Mouse (Mus musculus) lung, embryonic 16.5 days (tissue): ENCODE results near the gene Nfxl1. TPM values are rescaled to one million over a fixed set of nuclear protein-coding genes. Genes with fewer than 3 reads are reported as not detected.

Experiments used
- ATAC-seq: fragments of 200-750 bp; cut with Nextera tagmentation; 2 replicates; pipeline ENCODE4 v1.8.0; 2017; ENCODE audit warnings: low read depth, mild to moderate bottlenecking, moderate library complexity
- H3K27ac ChIP-seq: fragments of 300-500 bp; sonication (generic); 2 replicates; pipeline ENCODE4 v1.5.1; 2014; ENCODE audit warnings: mild to moderate bottlenecking, control low read depth, low read length
- H3K27me3 ChIP-seq: fragments of 300-500 bp; sonication (generic); 2 replicates; pipeline ENCODE4 v1.6.1; 2014; ENCODE audit warnings: low read depth, low read length, mixed read lengths; ENCODE audit not compliant: control insufficient read depth, insufficient read depth
- H3K36me3 ChIP-seq: fragments of 300-500 bp; sonication (generic); 2 replicates; pipeline ENCODE4 v1.6.1; 2014; ENCODE audit warnings: low read length; ENCODE audit not compliant: control insufficient read depth, insufficient read depth
- H3K4me1 ChIP-seq: fragments of 300-500 bp; sonication (generic); replicated peaks from 2 replicates; pipeline ENCODE4 v1.6.1; 2014; ENCODE audit warnings: low read length, mixed read lengths; ENCODE audit not compliant: control insufficient read depth, insufficient read depth
- H3K4me2 ChIP-seq: fragments of 300-500 bp; sonication (generic); 2 replicates; pipeline ENCODE4 v1.6.1; 2014; ENCODE audit warnings: low read depth, low read length, control low read depth
- H3K4me3 ChIP-seq: fragments of 300-500 bp; sonication (generic); 2 replicates; pipeline ENCODE4 v1.5.1; 2014; ENCODE audit warnings: mild to moderate bottlenecking, low read length, control low read depth
- H3K9ac ChIP-seq: fragments of 300-500 bp; sonication (generic); 2 replicates; pipeline ENCODE4 v1.6.1; 2014; ENCODE audit warnings: low read length, control low read depth
- H3K9me3 ChIP-seq: fragments of 300-500 bp; sonication (generic); 2 replicates; pipeline ENCODE4 v1.6.1; 2016; ENCODE audit warnings: low read length; ENCODE audit not compliant: control insufficient read depth
- WGBS: fragments of 180-500 bp; shearing (Covaris S2); extraction: QIAGEN DNeasy Blood & Tissue Kit; methylation state at CpG from one replicate; pipeline ENCODE4 v1.1.7; 2014; 5-methylcytosine and 5-hydroxymethylcytosine counted together
- polyA plus RNA-seq: library from polyadenylated mRNA; unstranded; fragments of >200 nt; fragmentation: Nextera tagmentation; extraction: Ambion mirVana; gene quantifications from 2 replicates; pipeline ENCODE4 v1.2.1, GENCODE M21; 2015

The Nfxl1 gene
- polyA plus RNA-seq, 1 experiment from 2014 or later = 12.8 TPM

DNA sequence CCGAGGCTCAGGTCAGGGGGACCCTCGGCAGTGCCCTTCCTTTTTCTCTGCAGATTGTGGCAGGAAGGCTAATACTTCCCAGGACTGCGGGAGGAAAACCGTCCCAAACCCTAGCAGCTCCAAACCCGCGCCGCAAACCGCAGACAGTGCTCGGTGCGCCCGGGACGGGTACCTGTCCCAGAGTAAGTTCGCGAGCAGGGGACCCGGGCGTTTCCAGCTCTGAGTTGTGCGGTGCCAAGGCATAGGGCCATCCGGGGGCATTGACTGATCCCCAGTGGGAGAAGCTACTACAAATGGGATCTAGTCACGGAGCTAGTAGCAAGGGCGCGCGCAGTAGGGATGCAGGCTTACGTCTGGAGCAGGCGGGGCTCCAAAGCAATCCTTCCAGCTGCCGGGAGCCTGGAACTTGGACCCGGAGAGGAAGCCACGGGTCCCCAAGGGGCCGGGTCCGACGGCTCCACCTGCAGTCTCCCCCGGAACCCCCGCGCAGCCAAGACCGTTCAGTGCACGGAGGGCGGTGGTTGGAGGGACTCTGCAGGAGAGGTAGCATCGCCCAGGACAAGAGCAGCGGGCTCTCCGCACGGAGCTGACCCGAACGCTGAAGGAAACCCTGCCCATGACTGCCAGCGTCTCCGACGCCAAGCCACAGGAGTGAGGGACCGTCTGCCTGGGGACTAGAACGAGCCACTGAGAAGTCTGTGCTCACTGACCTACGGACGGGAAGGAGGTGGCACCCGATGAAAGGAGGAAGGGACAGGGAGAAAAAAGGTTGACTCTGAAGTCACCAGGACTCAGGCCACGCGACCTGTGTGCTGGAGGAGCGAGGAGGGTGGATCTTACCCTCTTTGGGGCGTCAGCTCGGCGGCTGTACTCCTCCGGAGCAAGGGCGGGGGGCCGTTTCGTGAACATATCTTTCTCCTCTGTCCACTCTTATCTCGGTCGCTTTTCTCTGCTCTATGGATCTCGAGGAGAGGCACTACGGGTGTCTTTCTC lies 55.7 kb downstream of the Nfxl1 start, which contains the start of gene Corin:
Gene Corin (minus strand): TSS at position 943 of the 993 bp plus-strand sequence.
- Histone ChIP-seq H3K9ac (peak within 1 kb of the TSS; percentile 35), H3K4me1 (peaks cover 11% of the 10 kb centered on the region), H3K27ac (no peak within 1 kb of the TSS), H3K4me3 (peak within 1 kb of the TSS; percentile 46), H3K9me3 (no peaks in the 10 kb centered on the region), H3K27me3 (peaks cover 22% of the 10 kb centered on the region), H3K36me3 (no peaks in the 10 kb centered on the region), H3K4me2 (peak within 1 kb of the TSS; percentile 70)
- peak; percentile 46 for ATAC-seq
- WGBS = under 1% methylated on average over 64 of the region's 64 CpGs

DNA sequence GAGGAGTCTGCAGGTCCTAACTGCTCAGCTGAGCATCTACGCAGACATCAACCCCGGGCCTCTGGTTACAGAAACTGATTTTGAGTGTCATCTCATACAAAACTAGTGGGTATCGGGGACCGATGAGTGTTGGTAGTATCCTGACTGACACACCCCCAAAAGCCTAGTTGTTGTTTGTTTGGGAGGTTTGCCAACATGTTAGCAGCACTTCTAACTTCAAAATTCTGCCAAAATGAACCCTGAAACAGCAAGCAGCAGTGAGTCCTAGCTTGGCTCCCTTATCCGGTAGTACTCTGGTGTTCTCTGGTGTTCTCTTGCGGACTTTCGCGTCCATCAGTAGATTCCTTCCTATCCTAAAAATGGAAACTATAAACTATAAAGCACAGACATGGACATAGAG lies 56.7 kb downstream of the Nfxl1 start:
- 45% methylated on average over 8 of the region's 8 CpGs for WGBS
- Histone ChIP-seq H3K4me2 (peak overlapping the region; percentile 70; the same call in 1 of the 2 replicates), H3K27me3 (peaks cover 22% of the 10 kb centered on the region), H3K4me3 (peak overlapping the region; percentile 46), H3K4me1 (peaks cover 11% of the 10 kb centered on the region), H3K9me3 (no peaks in the 10 kb centered on the region), H3K9ac (no peak overlapping the region), H3K27ac (no peak overlapping the region), H3K36me3 (no peaks in the 10 kb centered on the region)
- ATAC-seq = no peak

DNA sequence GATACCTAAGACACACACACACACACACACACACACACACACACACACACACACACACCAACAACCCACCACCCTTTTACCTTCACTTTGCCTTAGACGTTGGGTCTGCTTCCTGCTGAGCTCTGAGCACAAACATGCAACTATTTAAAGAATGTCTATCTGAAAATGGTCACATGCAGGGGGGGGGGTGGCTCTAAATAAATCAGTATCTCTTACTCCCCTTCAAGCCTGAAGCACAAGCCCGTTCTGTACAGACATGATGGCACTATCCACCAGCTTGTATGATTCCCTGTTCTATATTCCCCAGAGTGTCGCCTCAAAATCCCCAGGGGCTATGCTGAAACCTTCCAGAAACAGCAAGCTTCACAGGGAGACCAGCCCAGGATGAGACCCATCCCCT lies 57.7 kb downstream of the Nfxl1 start:
- H3K4me1 ChIP-seq = peaks cover 11% of the 10 kb centered on the region
- no peaks in the 10 kb centered on the region for H3K9me3 ChIP-seq
- H3K27me3 ChIP-seq = peaks cover 22% of the 10 kb centered on the region
- no peak overlapping the region for H3K4me2 ChIP-seq
- 42% methylated on average over 3 of the region's 3 CpGs for WGBS
- no peak overlapping the region for H3K27ac ChIP-seq
- H3K9ac ChIP-seq = no peak overlapping the region
- H3K36me3 ChIP-seq = no peaks in the 10 kb centered on the region
- no peak for ATAC-seq
- no peak overlapping the region for H3K4me3 ChIP-seq

DNA sequence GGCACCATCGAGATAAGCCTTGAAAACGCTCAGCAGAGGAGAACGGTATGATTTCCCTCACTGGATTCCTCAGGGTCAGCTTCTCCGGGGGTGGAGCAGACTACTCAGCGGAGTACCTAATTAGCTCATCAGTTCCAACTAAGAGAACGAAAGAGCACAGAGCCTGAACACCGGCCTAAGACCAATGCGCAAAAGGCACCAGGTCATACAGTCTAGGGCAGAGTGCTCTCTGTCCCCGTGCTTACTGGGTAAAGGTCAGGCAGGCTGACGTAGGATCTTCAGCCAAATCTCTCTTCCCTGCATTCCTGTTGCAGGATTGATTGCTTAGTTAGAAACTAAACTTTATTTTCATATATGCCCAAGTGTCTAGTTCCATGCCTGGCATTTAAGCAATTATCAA lies 61.2 kb downstream of the Nfxl1 start:
- 60% methylated on average over 10 of the region's 10 CpGs for WGBS
- no peaks in the 10 kb centered on the region for H3K9me3 ChIP-seq
- H3K9ac ChIP-seq = no peak overlapping the region
- no peak for ATAC-seq
- H3K36me3 ChIP-seq = no peaks in the 10 kb centered on the region
- no peak overlapping the region for H3K27ac ChIP-seq
- H3K4me2 ChIP-seq = no peak overlapping the region
- H3K27me3 ChIP-seq = peaks cover 11% of the 10 kb centered on the region
- no peak overlapping the region for H3K4me3 ChIP-seq
- H3K4me1 ChIP-seq = peaks cover 3% of the 10 kb centered on the region

DNA sequence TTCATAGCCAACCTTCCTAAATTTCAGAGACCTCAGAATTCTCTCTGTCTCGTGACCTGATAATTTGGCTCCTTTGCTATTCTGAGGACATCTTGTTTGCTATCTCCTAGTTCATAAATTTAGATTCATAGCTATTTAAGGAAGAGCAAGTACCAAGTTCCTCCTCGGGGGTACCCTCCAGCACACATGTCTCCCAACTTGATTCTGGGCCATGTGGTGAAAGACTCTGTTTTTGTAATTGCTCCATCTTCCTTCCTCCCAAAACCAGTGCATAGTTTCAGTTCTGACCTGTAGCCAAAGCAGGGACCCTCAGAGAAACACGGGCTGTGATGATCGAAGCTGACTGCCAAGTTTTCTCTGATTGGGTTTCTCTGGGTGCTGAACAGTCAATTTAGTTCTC lies 62.7 kb downstream of the Nfxl1 start:
- H3K27me3 ChIP-seq = no peaks in the 10 kb centered on the region
- H3K9me3 ChIP-seq = no peaks in the 10 kb centered on the region
- 61% methylated on average over 4 of the region's 4 CpGs for WGBS
- H3K4me3 ChIP-seq = no peak overlapping the region
- H3K27ac ChIP-seq = no peak overlapping the region
- no peak for ATAC-seq
- H3K9ac ChIP-seq = no peak overlapping the region
- no peak overlapping the region for H3K4me2 ChIP-seq
- H3K36me3 ChIP-seq = no peaks in the 10 kb centered on the region
- H3K4me1 ChIP-seq = no peaks in the 10 kb centered on the region

DNA sequence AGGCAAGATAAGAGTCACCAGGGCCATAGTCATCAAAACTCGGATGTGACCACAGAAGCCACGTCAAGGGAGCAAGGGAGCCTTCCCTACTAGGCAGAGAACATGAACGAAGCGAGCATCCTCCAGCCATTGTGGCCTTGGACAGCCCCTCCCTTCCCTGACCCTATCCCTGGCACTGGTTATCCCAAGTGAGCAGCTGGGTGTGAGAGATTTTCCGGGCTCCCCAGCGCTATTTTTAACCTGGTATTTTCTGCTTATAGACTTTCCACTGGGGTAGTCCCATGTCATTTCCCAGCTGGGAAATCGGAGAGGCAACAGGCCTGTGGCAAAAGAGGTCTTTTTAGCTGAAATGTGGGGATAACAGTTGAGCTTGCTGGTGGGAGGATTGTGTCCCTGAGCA lies 65.6 kb downstream of the Nfxl1 start:
- Histone ChIP-seq H3K9me3 (no peaks in the 10 kb centered on the region), H3K27me3 (no peaks in the 10 kb centered on the region), H3K4me1 (no peaks in the 10 kb centered on the region), H3K36me3 (no peaks in the 10 kb centered on the region), H3K4me2 (no peak overlapping the region), H3K4me3 (no peak overlapping the region), H3K27ac (no peak overlapping the region), H3K9ac (no peak overlapping the region)
- WGBS = 65% methylated on average over 7 of the region's 7 CpGs
- ATAC-seq = no peak

DNA sequence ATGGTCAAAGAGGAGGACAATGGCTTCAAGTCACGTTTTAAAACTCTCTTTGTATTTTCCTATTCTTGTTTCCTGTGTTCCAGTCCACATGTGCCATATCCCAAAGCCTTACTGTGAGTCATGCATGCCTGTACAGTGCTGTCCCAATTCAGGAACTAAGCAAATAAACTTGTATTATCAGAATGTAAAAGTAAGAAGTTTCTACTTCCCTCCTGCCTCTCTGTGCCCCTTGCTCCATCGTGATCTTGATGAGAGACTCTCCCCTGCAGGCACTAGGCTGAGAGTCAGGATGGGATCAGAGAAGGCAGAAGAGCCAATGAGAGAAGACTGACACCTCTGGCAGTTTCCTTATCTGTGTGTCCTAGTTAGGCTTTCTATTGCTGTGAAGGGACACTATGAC lies 68.3 kb downstream of the Nfxl1 start:
- H3K9ac ChIP-seq = no peak overlapping the region
- no peaks in the 10 kb centered on the region for H3K9me3 ChIP-seq
- no peak for ATAC-seq
- no peaks in the 10 kb centered on the region for H3K4me1 ChIP-seq
- no peak overlapping the region for H3K4me2 ChIP-seq
- no peak overlapping the region for H3K4me3 ChIP-seq
- 32% methylated on average over 2 of the region's 2 CpGs for WGBS
- no peaks in the 10 kb centered on the region for H3K27me3 ChIP-seq
- no peaks in the 10 kb centered on the region for H3K36me3 ChIP-seq
- H3K27ac ChIP-seq = no peak overlapping the region

DNA sequence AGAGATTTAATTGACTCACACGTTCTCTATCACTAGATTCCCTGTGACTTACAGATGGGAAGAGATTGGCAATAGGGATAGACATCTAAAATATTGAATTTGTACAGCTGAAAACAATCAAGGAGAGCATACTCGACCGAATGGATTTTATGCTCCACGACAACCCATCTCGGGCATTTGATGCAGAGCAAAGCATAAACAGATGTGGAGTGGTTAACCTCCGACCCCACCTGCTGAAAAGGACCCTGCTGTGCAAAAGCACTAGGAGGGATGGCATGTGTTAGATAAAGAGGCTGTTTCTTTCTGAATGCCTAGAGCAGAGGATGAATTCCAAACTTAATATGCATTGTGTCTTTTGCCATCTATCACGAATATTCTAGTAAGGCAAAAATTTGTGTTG lies 79.0 kb downstream of the Nfxl1 start:
- H3K36me3 ChIP-seq = no peaks in the 10 kb centered on the region
- H3K4me3 ChIP-seq = no peak overlapping the region
- ATAC-seq = no peak
- WGBS = 42% methylated on average over 7 of the region's 7 CpGs
- H3K4me2 ChIP-seq = no peak overlapping the region
- no peak overlapping the region for H3K9ac ChIP-seq
- H3K27me3 ChIP-seq = no peaks in the 10 kb centered on the region
- H3K4me1 ChIP-seq = no peaks in the 10 kb centered on the region
- H3K9me3 ChIP-seq = no peaks in the 10 kb centered on the region
- H3K27ac ChIP-seq = no peak overlapping the region

DNA sequence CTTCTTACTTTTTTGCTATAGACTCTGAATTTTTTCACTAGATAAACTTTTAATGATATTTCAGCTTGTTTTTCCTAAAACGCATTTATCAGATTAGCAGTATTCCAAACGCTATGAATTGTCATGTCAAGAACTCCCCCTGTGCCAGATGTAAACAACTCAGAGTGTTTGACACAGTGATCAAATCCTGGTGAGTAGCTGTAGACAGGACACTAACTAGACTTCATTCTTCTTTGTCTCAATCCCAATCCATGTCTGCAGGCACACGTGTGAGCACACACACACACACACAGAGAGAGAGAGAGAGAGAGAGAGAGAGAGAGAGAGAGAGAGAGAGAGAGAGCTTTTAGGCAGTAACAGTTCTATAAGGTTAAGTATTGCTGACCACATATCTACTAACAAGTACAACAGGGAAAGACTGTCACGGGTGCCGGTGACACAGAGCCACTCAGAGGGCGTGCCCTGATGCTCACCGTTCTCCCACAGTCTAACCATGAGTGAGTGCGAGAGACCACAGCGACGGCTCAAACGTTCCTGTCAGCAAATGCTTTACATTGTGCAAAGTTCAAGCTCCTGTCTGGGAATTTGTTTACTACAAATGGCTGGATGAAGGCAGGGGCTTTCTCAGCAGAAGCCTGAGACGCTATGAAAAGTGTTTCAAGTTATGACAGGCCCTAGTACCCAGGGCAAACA lies 87.0 kb downstream of the Nfxl1 start:
- H3K9me3 ChIP-seq = no peaks in the 10 kb centered on the region
- H3K9ac ChIP-seq = no peak overlapping the region
- no peaks in the 10 kb centered on the region for H3K27me3 ChIP-seq
- no peaks in the 10 kb centered on the region; the same call in 1 of the 2 replicates for H3K4me1 ChIP-seq
- H3K4me3 ChIP-seq = no peak overlapping the region
- H3K36me3 ChIP-seq = no peaks in the 10 kb centered on the region
- H3K27ac ChIP-seq = no peak overlapping the region
- peak; percentile 68 for ATAC-seq
- H3K4me2 ChIP-seq = no peak overlapping the region
- WGBS = 16% methylated on average over 12 of the region's 12 CpGs
